Mouse (Mus musculus): ENCODE results near the gene Fgfr2.
"Not testable (repeated sequence)": the region's sequence is repeated elsewhere in the genome, so short reads cannot be mapped to it uniquely, and the experiment has no call there.

GRCm38 (mm10) chr7:131045258-131045835, 2077.8 kb downstream of the Fgfr2 start:
- TF ChIP-seq CTCF (IDR thresholded peaks at IDR 0.05; ENCODE audit: control insufficient read depth, insufficient read depth, insufficient replicate concordance, low read depth, low read length) = peak; percentile 18; the same call in 1 of the 2 replicates
- not testable (repeated sequence) for TF ChIP-seq POLR2A (IDR thresholded peaks at IDR 0.05; ENCODE audit: control insufficient read depth, low read depth, low read length)
